Mouse (Mus musculus) myocyte (in vitro differentiated cells): ENCODE measurements around the gene Ecsit. TPM values are rescaled to one million over a fixed set of nuclear protein-coding genes. Genes with fewer than 3 reads are reported as not detected.
A peak's percentile ranks its signal among the peaks of the same experiment; 100 is the strongest.

ENCODE experiments used
- H3K27me3 ChIP-seq: one replicate; pipeline ENCODE4 v1.6.1; 2011; ENCODE audit not compliant: control insufficient read depth, insufficient read depth, insufficient read length
- H3K36me3 ChIP-seq: one replicate; pipeline ENCODE4 v1.6.1; 2011; ENCODE audit not compliant: control insufficient read depth, insufficient read depth
- H3K4me2 ChIP-seq: one replicate; pipeline ENCODE4 v1.6.1; 2011; ENCODE audit warnings: low read depth, control low read depth
- H3K4me3 ChIP-seq: one replicate; pipeline ENCODE4 v1.5.1; 2011; ENCODE audit warnings: mild to moderate bottlenecking, control low read depth, moderate library complexity
- H3K79me2 ChIP-seq: one replicate; pipeline ENCODE4 v1.6.1; 2011; ENCODE audit not compliant: control insufficient read depth, insufficient read depth
- H3ac ChIP-seq: one replicate; pipeline ENCODE4 v1.6.1; 2011; ENCODE audit not compliant: control insufficient read depth, insufficient read length
- CEBPB ChIP-seq: IDR thresholded peaks from 2 replicates; pipeline ENCODE4 v1.6.1; 2011; ENCODE audit warnings: mild to moderate bottlenecking, moderate library complexity; ENCODE audit not compliant: poor library complexity, insufficient read depth, severe bottlenecking
- E2F4 ChIP-seq: IDR thresholded peaks from one replicate; pipeline ENCODE4 v1.6.1; 2011; ENCODE audit warnings: mild to moderate bottlenecking, control low read depth, moderate library complexity; ENCODE audit not compliant: insufficient read depth
- MAX ChIP-seq: IDR thresholded peaks from one replicate; pipeline ENCODE4 v1.6.1; 2011; ENCODE audit warnings: low read depth, mild to moderate bottlenecking, control low read depth
- MYOD1 ChIP-seq, 3 experiments: IDR thresholded peaks; one replicate each; pipeline ENCODE4 v1.6.1; 2011; ENCODE audit warnings: control low read depth in 2 of 3, low read depth in 2 of 3, mild to moderate bottlenecking in 2 of 3, moderate library complexity in 1 of 3; ENCODE audit not compliant: insufficient read length in 2 of 3, control insufficient read depth in 1 of 3
- MYOG ChIP-seq, 3 experiments: IDR thresholded peaks; one replicate each; pipeline ENCODE4 v1.6.1; 2011; ENCODE audit warnings: control low read depth in 2 of 3, low read depth in 2 of 3, mild to moderate bottlenecking in 2 of 3; ENCODE audit not compliant: insufficient read length in 2 of 3, control insufficient read depth in 1 of 3, insufficient read depth in 1 of 3
- POLR2A ChIP-seq: IDR thresholded peaks from one replicate; pipeline ENCODE4 v1.6.1; 2011; ENCODE audit warnings: low read depth, mild to moderate bottlenecking, control low read depth, moderate library complexity; ENCODE audit not compliant: insufficient read length
- POLR2AphosphoS2 ChIP-seq: IDR thresholded peaks from one replicate; pipeline ENCODE4 v1.6.1; 2011; ENCODE audit warnings: low read depth, control low read depth; ENCODE audit not compliant: insufficient read length
- REST ChIP-seq: IDR thresholded peaks from one replicate; pipeline ENCODE4 v1.6.1; 2011; ENCODE audit warnings: mild to moderate bottlenecking, control low read depth, moderate library complexity; ENCODE audit not compliant: insufficient read depth, insufficient read length
- SRF ChIP-seq: IDR thresholded peaks from one replicate; pipeline ENCODE4 v1.6.1; 2011; ENCODE audit warnings: low read depth; ENCODE audit not compliant: control insufficient read depth, insufficient read length
- TCF12 ChIP-seq: IDR thresholded peaks from one replicate; pipeline ENCODE4 v1.6.1; 2011; ENCODE audit warnings: mild to moderate bottlenecking, control low read depth; ENCODE audit not compliant: poor library complexity, insufficient read depth, severe bottlenecking
- TCF3 ChIP-seq: IDR thresholded peaks from one replicate; pipeline ENCODE4 v1.6.1; 2011; ENCODE audit warnings: low read depth, control low read depth; ENCODE audit not compliant: insufficient read length
- USF1 ChIP-seq: IDR thresholded peaks from one replicate; pipeline ENCODE4 v1.6.1; 2011; ENCODE audit warnings: low read depth, mild to moderate bottlenecking, control low read depth, moderate library complexity
- polyA plus RNA-seq: library from polyadenylated mRNA; unstranded; fragments of >200 nt; fragmentation: generic; extraction: Trizol; gene quantifications from one replicate; pipeline ENCODE4 v1.2.1, GENCODE M21; 2012; ENCODE audit warnings: missing spikeins

Gene Ecsit
- polyA plus RNA-seq, 1 experiment: 37.0 TPM

DNA sequence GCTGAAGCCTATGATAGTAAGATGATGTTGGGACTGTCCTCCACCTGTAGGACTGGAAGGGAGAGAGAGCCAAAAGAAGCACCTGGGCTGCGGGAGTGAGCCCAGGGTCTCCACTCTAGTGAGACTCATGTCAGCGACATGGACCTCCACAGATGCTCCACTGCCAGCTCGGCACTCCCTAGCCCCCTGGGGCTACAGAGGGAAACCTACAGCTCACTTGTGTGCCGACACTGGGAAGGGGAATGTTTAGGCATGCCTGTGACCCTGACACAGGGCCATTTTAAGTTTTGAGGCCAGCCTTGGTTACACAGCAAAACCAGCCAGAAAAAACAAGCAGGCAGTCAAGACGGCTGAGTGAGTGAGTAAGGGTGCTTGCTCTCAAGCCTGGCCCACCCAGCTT, 18.0 kb downstream of the Ecsit start:
- Histone ChIP-seq H3K4me2 (no peak overlapping the region), H3K36me3 (peaks cover 7% of the 10 kb centered on the region), H3K79me2 (no peaks in the 10 kb centered on the region), H3K4me3 (no peak overlapping the region), H3K27me3 (no peaks in the 10 kb centered on the region), H3ac (no peak overlapping the region)
- no peak for TF ChIP-seq USF1
- TF ChIP-seq CEBPB: no peak
- no peak for TF ChIP-seq POLR2A
- no peak for TF ChIP-seq MYOG (IDR thresholded peaks at IDR 0.05; ENCODE audit: control insufficient read depth in 1 of 3, insufficient read depth in 1 of 3, insufficient read length in 2 of 3, low read depth in 2 of 3)
- no peak for TF ChIP-seq MYOD1 (IDR thresholded peaks at IDR 0.05; ENCODE audit: control insufficient read depth in 1 of 3, insufficient read length in 2 of 3, low read depth in 2 of 3)
- no peak for TF ChIP-seq E2F4
- TF ChIP-seq TCF3: no peak
- no peak for TF ChIP-seq MAX
- no peak for TF ChIP-seq REST
- no peak for TF ChIP-seq SRF

DNA sequence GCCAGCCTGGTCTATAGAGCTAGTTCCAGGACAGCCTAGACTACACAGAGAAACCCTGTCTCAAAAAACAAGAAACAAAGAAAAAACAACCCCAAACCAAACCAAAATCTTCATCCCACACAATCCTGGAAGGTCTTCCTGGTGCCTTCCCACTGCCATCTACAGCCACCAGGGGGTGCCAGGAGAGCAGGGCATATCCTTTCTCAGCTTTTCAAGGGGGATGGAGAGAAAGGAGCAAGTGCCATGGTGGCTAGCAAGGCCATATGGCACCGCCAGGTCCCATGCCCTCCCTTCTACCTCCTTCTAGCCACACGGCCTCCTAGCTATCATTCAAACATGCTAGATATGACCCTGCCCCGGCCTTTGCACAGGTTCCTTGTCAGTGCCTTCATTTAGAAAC, 18.8 kb downstream of the Ecsit start:
- Histone ChIP-seq H3K4me2 (no peak overlapping the region), H3K79me2 (no peaks in the 10 kb centered on the region), H3K4me3 (no peak overlapping the region), H3K36me3 (peaks cover 7% of the 10 kb centered on the region), H3ac (no peak overlapping the region), H3K27me3 (no peaks in the 10 kb centered on the region)
- TF ChIP-seq USF1 (no peak), MYOG (IDR thresholded peaks at IDR 0.05; ENCODE audit: control insufficient read depth in 1 of 3, insufficient read depth in 1 of 3, insufficient read length in 2 of 3, low read depth in 2 of 3) (no peak)

DNA sequence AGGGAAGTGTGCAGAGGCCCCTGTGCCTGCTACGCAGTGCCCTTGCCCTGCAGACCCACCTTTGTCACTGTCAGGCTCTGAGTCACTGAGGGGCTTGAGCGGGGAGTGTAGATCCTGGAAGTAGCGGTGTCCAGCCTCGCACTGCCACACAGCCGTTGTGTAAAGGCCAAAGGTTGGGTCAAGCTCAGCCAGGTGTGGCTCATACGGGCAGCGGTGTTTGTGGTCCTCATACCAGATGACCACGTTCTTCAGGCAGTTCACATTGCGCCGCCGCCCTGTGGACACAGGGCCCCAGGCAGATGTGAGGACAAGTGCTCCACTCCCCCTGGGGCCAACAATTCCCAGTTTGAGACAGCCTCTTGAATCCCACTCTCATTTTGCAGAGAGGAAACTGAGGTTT, 19.6 kb downstream of the Ecsit start:
- TF ChIP-seq REST (no peak), SRF (no peak), POLR2A (no peak), MAX (no peak), MYOG (IDR thresholded peaks at IDR 0.05; ENCODE audit: control insufficient read depth in 1 of 3, insufficient read depth in 1 of 3, insufficient read length in 2 of 3, low read depth in 2 of 3) (no peak), USF1 (no peak), MYOD1 (IDR thresholded peaks at IDR 0.05; ENCODE audit: control insufficient read depth in 1 of 3, insufficient read length in 2 of 3, low read depth in 2 of 3) (no peak), CEBPB (no peak), E2F4 (no peak), POLR2AphosphoS2 (no peak)
- Histone ChIP-seq H3K4me2 (no peak overlapping the region), H3K27me3 (no peaks in the 10 kb centered on the region), H3K36me3 (peaks cover 7% of the 10 kb centered on the region), H3ac (no peak overlapping the region), H3K4me3 (no peak overlapping the region), H3K79me2 (no peaks in the 10 kb centered on the region)

DNA sequence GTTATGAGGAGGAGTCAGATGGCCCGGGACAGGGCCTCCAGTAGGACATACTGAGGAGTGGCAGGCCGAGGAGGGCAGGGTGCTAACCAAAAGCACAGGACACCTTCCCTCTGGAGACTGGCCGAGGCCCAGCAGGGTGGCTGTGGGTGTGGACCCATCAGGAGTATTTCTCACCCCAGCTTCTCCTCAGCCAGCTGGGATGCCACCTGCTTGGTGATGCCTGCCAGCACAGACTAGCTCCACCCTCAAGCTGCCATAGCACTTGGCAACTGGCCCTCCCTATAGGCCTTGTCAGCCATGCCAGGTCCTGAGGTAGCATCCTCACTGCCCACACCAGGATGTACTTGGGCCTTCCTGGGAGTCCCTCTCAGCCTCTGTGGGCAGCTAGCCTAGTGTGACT, 20.9 kb downstream of the Ecsit start:
- no peaks in the 10 kb centered on the region for H3K27me3 ChIP-seq
- H3K36me3 ChIP-seq: peaks cover 7% of the 10 kb centered on the region
- no peak overlapping the region for H3ac ChIP-seq
- H3K4me3 ChIP-seq: no peak overlapping the region
- H3K79me2 ChIP-seq: no peaks in the 10 kb centered on the region
- TF ChIP-seq TCF3 (no peak), MYOD1 (IDR thresholded peaks at IDR 0.05; ENCODE audit: control insufficient read depth in 1 of 3, insufficient read length in 2 of 3, low read depth in 2 of 3) (peak in 1 of 3 experiments; percentile 3), CEBPB (no peak), MYOG (IDR thresholded peaks at IDR 0.05; ENCODE audit: control insufficient read depth in 1 of 3, insufficient read depth in 1 of 3, insufficient read length in 2 of 3, low read depth in 2 of 3) (peak in 1 of 3 experiments; percentile 18)
- no peak overlapping the region for H3K4me2 ChIP-seq

DNA sequence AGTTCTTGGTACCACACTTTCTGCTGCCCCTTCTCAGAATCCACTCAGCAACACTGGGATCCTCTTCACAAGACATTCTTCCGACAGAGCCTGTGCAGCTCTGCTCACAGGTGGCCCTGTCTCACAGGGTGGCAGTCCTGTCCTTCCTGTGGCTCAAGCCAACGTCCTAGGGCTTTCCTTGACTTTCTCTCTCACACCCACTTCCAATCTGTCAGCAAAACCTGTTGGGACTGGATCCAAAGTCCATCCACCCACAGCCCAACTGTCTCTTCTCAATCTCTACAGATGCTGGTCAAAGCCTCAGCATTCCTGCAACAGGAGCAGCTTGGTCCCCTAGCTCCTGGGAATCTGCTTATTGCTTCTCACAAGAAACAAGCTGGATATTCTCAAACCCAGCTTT, 23.9 kb downstream of the Ecsit start:
- H3K36me3 ChIP-seq: peaks cover 7% of the 10 kb centered on the region
- no peak overlapping the region for H3ac ChIP-seq
- TF ChIP-seq USF1: no peak
- no peak for TF ChIP-seq E2F4
- TF ChIP-seq CEBPB: no peak
- no peak for TF ChIP-seq MYOD1 (IDR thresholded peaks at IDR 0.05; ENCODE audit: control insufficient read depth in 1 of 3, insufficient read length in 2 of 3, low read depth in 2 of 3)
- no peak for TF ChIP-seq MYOG (IDR thresholded peaks at IDR 0.05; ENCODE audit: control insufficient read depth in 1 of 3, insufficient read depth in 1 of 3, insufficient read length in 2 of 3, low read depth in 2 of 3)
- TF ChIP-seq SRF: no peak
- no peak for TF ChIP-seq TCF3
- TF ChIP-seq TCF12: no peak
- H3K27me3 ChIP-seq: no peaks in the 10 kb centered on the region
- no peaks in the 10 kb centered on the region for H3K79me2 ChIP-seq
- no peak overlapping the region for H3K4me3 ChIP-seq
- H3K4me2 ChIP-seq: no peak overlapping the region

DNA sequence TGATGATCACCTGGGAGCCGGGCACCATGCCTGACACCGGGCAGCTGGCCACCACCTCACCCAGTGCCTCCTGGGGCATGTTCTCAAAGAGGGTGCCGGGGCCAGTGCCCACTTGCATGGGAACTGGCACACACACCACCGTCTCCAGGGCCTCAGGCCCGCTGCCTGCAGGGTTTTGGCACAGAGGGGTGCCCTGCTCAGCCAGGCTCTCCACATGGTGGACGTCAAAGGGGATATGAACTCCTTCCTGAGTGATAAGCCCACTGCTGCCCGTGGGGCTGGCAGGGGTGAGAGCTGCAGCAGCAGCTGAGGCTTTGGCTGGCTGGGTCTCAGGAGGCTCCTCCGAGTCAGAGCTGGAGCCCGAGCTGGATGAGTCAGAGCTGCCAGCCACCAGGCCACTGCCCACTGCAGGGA, 27.2 kb downstream of the Ecsit start:
- H3K4me3 ChIP-seq: no peak overlapping the region
- peak overlapping the region; percentile 19 for H3K4me2 ChIP-seq
- no peak overlapping the region for H3ac ChIP-seq
- H3K79me2 ChIP-seq: no peaks in the 10 kb centered on the region
- no peaks in the 10 kb centered on the region for H3K27me3 ChIP-seq
- TF ChIP-seq REST: no peak
- no peak for TF ChIP-seq E2F4
- no peak for TF ChIP-seq POLR2AphosphoS2
- TF ChIP-seq MAX: no peak
- TF ChIP-seq TCF12: no peak
- no peak for TF ChIP-seq CEBPB
- TF ChIP-seq MYOG (IDR thresholded peaks at IDR 0.05; ENCODE audit: control insufficient read depth in 1 of 3, insufficient read depth in 1 of 3, insufficient read length in 2 of 3, low read depth in 2 of 3): peak in 1 of 3 experiments; percentile 56
- no peak for TF ChIP-seq TCF3
- TF ChIP-seq POLR2A: no peak
- TF ChIP-seq MYOD1 (IDR thresholded peaks at IDR 0.05; ENCODE audit: control insufficient read depth in 1 of 3, insufficient read length in 2 of 3, low read depth in 2 of 3): peak in 2 of 3 experiments; percentile 71 to 75
- TF ChIP-seq USF1: no peak
- no peak for TF ChIP-seq SRF
- no peaks in the 10 kb centered on the region for H3K36me3 ChIP-seq
